Mouse (Mus musculus) embryo, embryonic 9.5 days (tissue): ENCODE measurements around the gene Vmn2r91.
"Not testable (repeated sequence)": the region's sequence is repeated elsewhere in the genome, so short reads cannot be mapped to it uniquely, and the experiment has no call there.

Experiments
- DNase-seq: peaks from one replicate; pipeline ENCODE4 v3.0.0-alpha.2; 2017; ENCODE audit errors: extremely low spot score

The Vmn2r91 gene

DNA sequence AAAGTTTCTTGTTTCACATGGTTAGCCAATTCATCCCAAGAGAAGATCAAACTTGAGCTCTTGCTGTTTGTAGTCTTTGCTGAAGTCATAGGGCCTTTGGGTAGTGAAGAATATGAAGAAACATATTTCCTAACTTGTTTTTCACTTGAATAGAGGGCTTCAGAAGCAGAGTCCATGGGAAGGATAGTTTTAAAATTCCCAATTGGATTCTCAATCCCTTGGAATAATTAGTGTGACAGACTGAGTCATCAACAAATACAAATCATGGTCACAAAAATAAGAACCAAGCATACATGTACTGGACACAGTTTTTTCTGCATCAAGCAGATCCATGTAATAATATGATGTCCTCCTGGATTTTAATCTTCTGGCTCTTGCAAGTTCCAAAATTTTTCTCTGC lies at the start of gene Vmn2r91:
Gene Vmn2r91, plus strand, starts transcription at position 301 of the 400 bp plus-strand sequence.
- not testable (repeated sequence) for DNase-seq

DNA sequence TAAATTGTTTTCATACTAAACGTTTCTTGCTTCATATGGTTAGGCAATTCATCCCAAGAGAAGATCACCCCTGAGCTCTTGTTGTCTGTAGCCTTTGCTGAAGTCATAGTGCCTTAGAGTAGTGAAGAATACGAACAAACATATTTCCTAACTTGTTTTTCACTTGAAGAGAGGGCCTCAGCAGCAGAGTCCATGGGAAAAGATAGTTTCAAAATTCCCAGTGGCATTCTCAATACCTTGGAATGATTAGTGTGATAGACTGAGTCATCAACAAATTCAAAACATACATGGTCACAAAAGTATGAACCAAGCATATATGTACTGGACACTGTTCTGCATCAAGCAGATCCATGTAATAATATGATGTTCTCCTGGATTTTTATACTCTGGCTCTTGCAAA lies 35.7 kb upstream of the Vmn2r91 start, which contains the start of gene Vmn2r124:
Gene Vmn2r124, plus strand, starts transcription at position 301 of the 400 bp plus-strand sequence.
- DNase-seq = no peak

- DNase-seq = not testable (repeated sequence)
Observed at GRCm38 (mm10) chr17:18095626-18096025, 10.8 kb downstream of the Vmn2r91 start.

- DNase-seq = not testable (repeated sequence)
Observed at GRCm38 (mm10) chr17:18102265-18102664, 17.4 kb downstream of the Vmn2r91 start.

GRCm38 (mm10) chr17:18151587-18151986 lies 66.8 kb downstream of the Vmn2r91 start, which contains the start of gene Vmn2r92:
Gene Vmn2r92 (plus strand): TSS chr17:18151887.
- DNase-seq = not testable (repeated sequence)

DNA sequence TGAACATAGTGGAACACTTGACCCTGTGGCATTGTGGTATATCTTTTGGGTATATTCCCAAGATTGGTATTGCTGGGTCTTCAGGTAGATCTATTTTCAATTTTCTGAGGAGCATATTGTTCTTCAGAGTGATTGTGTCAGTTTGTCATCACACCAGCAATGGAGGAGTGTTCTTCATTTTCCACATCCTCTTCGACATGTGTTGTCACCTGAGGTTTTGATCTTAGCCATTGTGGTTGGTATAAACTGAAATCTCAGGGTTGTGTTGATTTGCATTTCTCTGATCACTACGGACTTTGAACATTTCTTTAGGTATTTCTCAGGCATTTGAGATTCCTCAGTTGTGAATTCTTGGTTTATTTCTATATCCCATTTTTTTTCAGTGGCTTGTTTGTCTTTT lies 76.4 kb downstream of the Vmn2r91 start:
- DNase-seq = not testable (repeated sequence)
